Mouse (Mus musculus): Measurements from ENCODE around the gene Ifnar2.
A peak's percentile ranks its signal among the peaks of the same experiment; 100 is the strongest.

GRCm38 (mm10) chr16:91450137-91451064 lies 77.8 kb downstream of the Ifnar2 start:
- no peak for TF ChIP-seq UBTF (IDR thresholded peaks at IDR 0.05; ENCODE audit: low read depth, low read length)
- no peak for TF ChIP-seq PAX5 (IDR thresholded peaks at IDR 0.05; ENCODE audit: low read length)
- TF ChIP-seq MAZ (IDR thresholded peaks at IDR 0.05; ENCODE audit: low read depth, low read length) = no peak
- TF ChIP-seq CTCF (conservative IDR thresholded peaks at IDR 0.05 in 1 of 2, IDR thresholded peaks at IDR 0.05 in 1 of 2; ENCODE audit: low read depth in 2 of 2, low read length in 2 of 2) = peak in 1 of 2 experiments; percentile 36; a peak in 2 of 4 replicates
- TF ChIP-seq SMC3 (IDR thresholded peaks at IDR 0.05; ENCODE audit: low read depth, low read length) = peak; percentile 18; the same call in 1 of the 2 replicates
- no peak for TF ChIP-seq POLR2A (IDR thresholded peaks at IDR 0.05; ENCODE audit: low read depth, low read length)
- no peak for TF ChIP-seq MXI1 (IDR thresholded peaks at IDR 0.05; ENCODE audit: low read depth, low read length)
- no peak for TF ChIP-seq POLR2AphosphoS2 (IDR thresholded peaks at IDR 0.05; ENCODE audit: low read depth, low read length)
- no peak for TF ChIP-seq HCFC1 (IDR thresholded peaks at IDR 0.05; ENCODE audit: low read depth, low read length)
- no peak for TF ChIP-seq BHLHE40 (IDR thresholded peaks at IDR 0.05; ENCODE audit: low read depth, low read length)
- TF ChIP-seq NRF1 (IDR thresholded peaks at IDR 0.05; ENCODE audit: low read depth, low read length) = no peak
